Mouse (Mus musculus): ENCODE data around the gene Fabp3. TPM values are rescaled to one million over a fixed set of nuclear protein-coding genes. Genes with fewer than 3 reads are reported as not detected.

The Fabp3 gene
- polyA plus RNA-seq, 1 experiment from 2014 or later, result 33.1 TPM

GRCm38 (mm10) chr4:130318122-130318521 is 9.7 kb downstream of the Fabp3 start:
- Histone ChIP-seq H3K4me3 (no peak overlapping the region), H3K36me3 (peaks cover 88% of the 10 kb centered on the region), H3K27me3 (ENCODE audit: insufficient read depth, poor library complexity, severe bottlenecking) (no peaks in the 10 kb centered on the region), H3K27ac (no peak overlapping the region), H3K9me3 (no peaks in the 10 kb centered on the region), H3K4me1 (replicated peaks) (peaks cover 12% of the 10 kb centered on the region)
- DNase-seq (ENCODE audit: low spot score), result no peak
- 59% methylated on average over 3 of the region's 3 CpGs for WGBS

GRCm38 (mm10) chr4:130319564-130319963 is 11.2 kb downstream of the Fabp3 start:
- H3K27me3 ChIP-seq (ENCODE audit: insufficient read depth, poor library complexity, severe bottlenecking), result no peaks in the 10 kb centered on the region
- 83% methylated on average over 7 of the region's 7 CpGs for WGBS
- no peaks in the 10 kb centered on the region for H3K9me3 ChIP-seq
- no peak for DNase-seq (ENCODE audit: low spot score)
- H3K27ac ChIP-seq, result no peak overlapping the region
- H3K4me1 ChIP-seq (replicated peaks), result peaks cover 12% of the 10 kb centered on the region
- H3K4me3 ChIP-seq, result no peak overlapping the region
- H3K36me3 ChIP-seq, result peaks cover 92% of the 10 kb centered on the region

GRCm38 (mm10) chr4:130321640-130322039 is 13.2 kb downstream of the Fabp3 start:
- Histone ChIP-seq H3K36me3 (peaks cover 93% of the 10 kb centered on the region), H3K4me1 (replicated peaks) (peaks cover 9% of the 10 kb centered on the region), H3K9me3 (no peaks in the 10 kb centered on the region), H3K27ac (no peak overlapping the region), H3K4me3 (no peak overlapping the region), H3K27me3 (ENCODE audit: insufficient read depth, poor library complexity, severe bottlenecking) (no peaks in the 10 kb centered on the region)
- WGBS, result 91% methylated on average over 7 of the region's 7 CpGs
- DNase-seq (ENCODE audit: low spot score), result no peak

- peaks cover 9% of the 10 kb centered on the region for H3K4me1 ChIP-seq (replicated peaks)
- DNase-seq (ENCODE audit: low spot score), result no peak
- peaks cover 94% of the 10 kb centered on the region for H3K36me3 ChIP-seq
- H3K9me3 ChIP-seq, result no peaks in the 10 kb centered on the region
- H3K4me3 ChIP-seq, result no peak overlapping the region
- no peak overlapping the region for H3K27ac ChIP-seq
- 90% methylated on average over 7 of the region's 7 CpGs for WGBS
- no peaks in the 10 kb centered on the region for H3K27me3 ChIP-seq (ENCODE audit: insufficient read depth, poor library complexity, severe bottlenecking)
Observed at GRCm38 (mm10) chr4:130322567-130322966, 14.2 kb downstream of the Fabp3 start.

- no peak overlapping the region for H3K4me3 ChIP-seq
- H3K27ac ChIP-seq, result no peak overlapping the region
- WGBS, result 94% methylated on average over 1 of the region's 1 CpGs
- no peak for DNase-seq (ENCODE audit: low spot score)
- peaks cover 5% of the 10 kb centered on the region for H3K4me1 ChIP-seq (replicated peaks)
- no peaks in the 10 kb centered on the region for H3K27me3 ChIP-seq (ENCODE audit: insufficient read depth, poor library complexity, severe bottlenecking)
- H3K9me3 ChIP-seq, result no peaks in the 10 kb centered on the region
- peaks cover 94% of the 10 kb centered on the region for H3K36me3 ChIP-seq
Observed at GRCm38 (mm10) chr4:130323165-130323564, 14.8 kb downstream of the Fabp3 start.

- DNase-seq (ENCODE audit: low spot score), result no peak
- H3K27me3 ChIP-seq (ENCODE audit: insufficient read depth, poor library complexity, severe bottlenecking), result no peaks in the 10 kb centered on the region
- WGBS, result 91% methylated on average over 5 of the region's 5 CpGs
- H3K4me1 ChIP-seq (replicated peaks), result peaks cover under 1% of the 10 kb centered on the region
- no peaks in the 10 kb centered on the region for H3K9me3 ChIP-seq
- H3K27ac ChIP-seq, result no peak overlapping the region
- H3K4me3 ChIP-seq, result no peak overlapping the region
- peaks cover 94% of the 10 kb centered on the region for H3K36me3 ChIP-seq
Observed at GRCm38 (mm10) chr4:130323607-130324006, 15.2 kb downstream of the Fabp3 start.

GRCm38 (mm10) chr4:130325446-130325845 is 17.1 kb downstream of the Fabp3 start:
- H3K27ac ChIP-seq, result no peak overlapping the region
- no peak overlapping the region for H3K4me3 ChIP-seq
- H3K4me1 ChIP-seq (replicated peaks), result no peaks in the 10 kb centered on the region
- 93% methylated on average over 2 of the region's 2 CpGs for WGBS
- peaks cover 94% of the 10 kb centered on the region for H3K36me3 ChIP-seq
- no peaks in the 10 kb centered on the region for H3K9me3 ChIP-seq
- no peak for DNase-seq (ENCODE audit: low spot score)
- no peaks in the 10 kb centered on the region for H3K27me3 ChIP-seq (ENCODE audit: insufficient read depth, poor library complexity, severe bottlenecking)

GRCm38 (mm10) chr4:130327366-130327765 is 19.0 kb downstream of the Fabp3 start:
- H3K36me3 ChIP-seq, result peaks cover 89% of the 10 kb centered on the region
- no peaks in the 10 kb centered on the region for H3K9me3 ChIP-seq
- WGBS, result 86% methylated on average over 9 of the region's 9 CpGs
- H3K4me1 ChIP-seq (replicated peaks), result no peaks in the 10 kb centered on the region
- no peaks in the 10 kb centered on the region for H3K27me3 ChIP-seq (ENCODE audit: insufficient read depth, poor library complexity, severe bottlenecking)
- no peak for DNase-seq (ENCODE audit: low spot score)
- no peak overlapping the region for H3K27ac ChIP-seq
- H3K4me3 ChIP-seq, result no peak overlapping the region

- WGBS, result 91% methylated on average over 5 of the region's 5 CpGs
- H3K27me3 ChIP-seq (ENCODE audit: insufficient read depth, poor library complexity, severe bottlenecking), result no peaks in the 10 kb centered on the region
- H3K4me1 ChIP-seq (replicated peaks), result no peaks in the 10 kb centered on the region
- no peak overlapping the region for H3K27ac ChIP-seq
- H3K9me3 ChIP-seq, result no peaks in the 10 kb centered on the region
- H3K36me3 ChIP-seq, result peaks cover 72% of the 10 kb centered on the region
- H3K4me3 ChIP-seq, result no peak overlapping the region
- no peak for DNase-seq (ENCODE audit: low spot score)
Observed at GRCm38 (mm10) chr4:130335867-130336266, 27.5 kb downstream of the Fabp3 start.

- Histone ChIP-seq H3K27me3 (ENCODE audit: insufficient read depth, poor library complexity, severe bottlenecking) (no peaks in the 10 kb centered on the region), H3K27ac (no peak overlapping the region), H3K9me3 (no peaks in the 10 kb centered on the region), H3K36me3 (peaks cover 56% of the 10 kb centered on the region), H3K4me3 (no peak overlapping the region), H3K4me1 (replicated peaks) (no peaks in the 10 kb centered on the region)
- 41% methylated on average over 4 of the region's 4 CpGs for WGBS
- DNase-seq (ENCODE audit: low spot score), result peak; percentile 49
Observed at GRCm38 (mm10) chr4:130341691-130342090, 33.3 kb downstream of the Fabp3 start.

- peaks cover 87% of the 10 kb centered on the region for H3K36me3 ChIP-seq
- no peak overlapping the region for H3K27ac ChIP-seq
- H3K4me1 ChIP-seq (replicated peaks), result no peaks in the 10 kb centered on the region
- WGBS, result 96% methylated on average over 6 of the region's 6 CpGs
- no peak for DNase-seq (ENCODE audit: low spot score)
- no peak overlapping the region for H3K4me3 ChIP-seq
- H3K9me3 ChIP-seq, result 0 out of 2 replicates have a peak, but pooled peaks cover 4% of the 10 kb centered on the region
- H3K27me3 ChIP-seq (ENCODE audit: insufficient read depth, poor library complexity, severe bottlenecking), result no peaks in the 10 kb centered on the region
Observed at GRCm38 (mm10) chr4:130349666-130350065, 41.3 kb downstream of the Fabp3 start.

GRCm38 (mm10) chr4:130350690-130351422 is 42.5 kb downstream of the Fabp3 start:
- H3K27ac ChIP-seq, result no peak overlapping the region
- 0 out of 2 replicates have a peak, but pooled peaks cover 4% of the 10 kb centered on the region for H3K9me3 ChIP-seq
- no peak overlapping the region for H3K4me3 ChIP-seq
- WGBS, result 90% methylated on average over 16 of the region's 16 CpGs
- H3K36me3 ChIP-seq, result peaks cover 85% of the 10 kb centered on the region
- no peak for DNase-seq (ENCODE audit: low spot score)
- H3K27me3 ChIP-seq (ENCODE audit: insufficient read depth, poor library complexity, severe bottlenecking), result no peaks in the 10 kb centered on the region
- H3K4me1 ChIP-seq (replicated peaks), result no peaks in the 10 kb centered on the region

- no peak overlapping the region for H3K27ac ChIP-seq
- peaks cover 86% of the 10 kb centered on the region for H3K36me3 ChIP-seq
- H3K27me3 ChIP-seq (ENCODE audit: insufficient read depth, poor library complexity, severe bottlenecking), result no peaks in the 10 kb centered on the region
- 92% methylated on average over 7 of the region's 7 CpGs for WGBS
- no peaks in the 10 kb centered on the region for H3K4me1 ChIP-seq (replicated peaks)
- no peak for DNase-seq (ENCODE audit: low spot score)
- 0 out of 2 replicates have a peak, but pooled peaks cover 4% of the 10 kb centered on the region for H3K9me3 ChIP-seq
- H3K4me3 ChIP-seq, result no peak overlapping the region
Observed at GRCm38 (mm10) chr4:130352588-130352987, 44.2 kb downstream of the Fabp3 start.

All from hindbrain, embryonic 10.5 days (tissue).